Mouse (Mus musculus) thymus, postnatal 10 days (tissue): ENCODE results near the gene Clip3.

Experiments used
- DNase-seq, 2 experiments: peaks; one replicate each; pipeline ENCODE4 v3.0.0; 2021; ENCODE audit warnings: low spot score in 2 of 2

Gene Clip3

DNA sequence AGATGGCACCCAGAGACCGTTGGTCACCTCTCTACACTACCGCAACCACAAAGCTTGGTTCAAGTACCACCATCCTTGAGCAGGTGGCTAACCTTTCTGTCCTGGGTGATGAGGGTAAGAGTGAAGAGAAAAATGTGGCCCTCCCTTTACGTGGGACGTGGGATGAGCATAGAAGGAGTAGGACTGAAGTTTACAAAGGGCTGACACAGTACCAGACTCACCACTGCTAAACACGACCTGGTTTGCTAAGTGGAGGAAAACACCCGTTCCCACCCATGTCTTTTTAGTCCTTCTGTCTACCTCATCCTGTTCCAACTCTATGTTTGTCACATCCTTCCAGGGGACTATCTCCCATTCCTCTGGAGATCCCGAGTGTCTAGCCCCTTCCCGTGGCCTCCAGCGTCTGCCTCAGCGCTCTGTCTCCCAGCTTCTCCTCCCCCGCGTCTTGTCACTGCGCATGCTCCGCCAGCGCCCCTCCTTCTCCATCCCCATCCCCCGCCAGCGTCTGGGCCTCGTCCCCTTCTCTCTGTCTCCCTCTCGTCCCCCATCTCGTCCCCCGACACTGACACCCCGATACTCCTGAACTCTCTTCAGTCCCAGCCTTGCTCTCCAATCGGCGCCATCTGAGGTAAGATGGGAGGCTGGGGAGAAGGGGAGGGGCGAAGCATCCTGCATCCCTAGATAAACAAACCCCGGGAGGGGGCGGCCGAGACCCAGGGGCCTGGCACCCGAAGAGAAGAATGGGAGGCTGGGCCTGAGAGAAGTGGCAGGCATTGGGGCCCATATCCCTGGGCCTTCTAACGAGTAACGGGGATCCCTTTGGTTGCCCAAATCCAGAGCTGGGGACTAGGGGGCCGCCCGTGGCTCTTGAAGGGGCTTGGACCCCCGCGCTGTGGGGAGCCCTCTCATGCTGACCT lies at the start of gene Clip3:
Clip3 (plus strand) TSS at position 514 of the 917 bp plus-strand sequence.
- peak in 1 of 2 experiments; percentile 31 for DNase-seq

DNA sequence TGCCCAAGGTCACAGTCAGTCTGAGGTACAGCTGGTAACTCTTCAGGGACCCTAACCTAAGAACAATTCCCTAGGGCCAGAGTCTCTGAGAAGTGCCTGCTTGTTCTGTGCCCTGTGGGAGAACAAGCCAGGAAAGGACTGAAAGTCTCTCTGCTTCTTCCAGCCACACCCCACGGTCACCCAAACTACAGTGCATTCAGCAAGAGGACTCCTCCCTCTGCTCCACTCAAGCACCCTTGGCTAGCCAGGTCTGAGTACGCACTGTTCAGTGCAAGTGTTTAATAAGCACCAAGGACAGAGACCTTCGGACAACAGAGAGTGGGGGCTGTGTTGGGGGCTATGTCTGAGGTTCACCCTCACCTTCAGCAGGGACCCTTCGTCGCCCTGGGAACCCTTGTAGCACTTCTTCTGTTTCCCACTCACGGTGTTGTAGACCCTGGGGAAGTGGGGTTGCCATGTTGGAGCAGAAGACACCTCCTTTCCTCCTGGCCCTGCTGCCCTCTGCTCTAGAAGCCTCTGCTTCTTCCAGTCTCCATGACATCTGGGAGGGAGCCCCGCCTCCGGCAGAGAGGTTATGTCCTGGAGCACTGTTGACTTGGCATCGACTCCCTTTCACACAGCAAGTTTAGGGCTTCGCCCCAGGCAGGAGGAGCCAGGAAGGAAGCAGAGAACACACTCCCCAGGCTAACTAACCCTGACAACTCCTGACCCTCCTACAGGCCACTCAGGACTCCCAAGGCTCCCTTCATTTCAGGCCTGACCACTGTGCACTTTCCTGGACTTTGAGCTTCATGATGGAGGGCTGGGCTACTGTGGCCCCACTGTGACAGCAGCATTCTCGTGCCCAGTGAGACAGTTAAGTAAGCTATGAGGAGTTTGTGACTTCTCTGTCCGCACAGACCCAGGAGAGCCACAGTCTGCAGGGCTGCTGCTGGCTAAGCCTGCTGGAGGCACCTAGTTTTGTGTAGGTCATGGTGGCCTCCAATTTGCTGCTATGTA lies 39.3 kb upstream of the Clip3 start:
- DNase-seq: no peak

DNA sequence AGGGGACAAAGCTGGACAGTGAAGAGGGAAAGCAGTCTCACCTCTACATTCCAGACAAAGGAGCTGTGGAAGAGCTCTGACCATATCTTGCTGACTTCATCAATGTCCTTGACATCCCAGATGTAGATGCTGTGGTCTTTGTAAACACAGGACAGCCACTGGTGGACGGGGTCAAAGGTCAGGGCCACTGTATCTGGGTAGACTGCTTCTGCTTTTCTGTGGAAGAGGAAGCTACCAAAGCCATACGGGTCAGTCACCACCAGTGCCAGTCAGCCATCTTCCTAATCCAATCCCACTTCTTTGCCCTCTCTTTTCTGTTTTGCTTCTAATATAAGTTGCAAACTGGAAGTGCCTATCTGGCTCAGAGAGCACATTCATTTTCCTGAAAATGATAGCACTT lies 26.5 kb upstream of the Clip3 start:
- no peak for DNase-seq

DNA sequence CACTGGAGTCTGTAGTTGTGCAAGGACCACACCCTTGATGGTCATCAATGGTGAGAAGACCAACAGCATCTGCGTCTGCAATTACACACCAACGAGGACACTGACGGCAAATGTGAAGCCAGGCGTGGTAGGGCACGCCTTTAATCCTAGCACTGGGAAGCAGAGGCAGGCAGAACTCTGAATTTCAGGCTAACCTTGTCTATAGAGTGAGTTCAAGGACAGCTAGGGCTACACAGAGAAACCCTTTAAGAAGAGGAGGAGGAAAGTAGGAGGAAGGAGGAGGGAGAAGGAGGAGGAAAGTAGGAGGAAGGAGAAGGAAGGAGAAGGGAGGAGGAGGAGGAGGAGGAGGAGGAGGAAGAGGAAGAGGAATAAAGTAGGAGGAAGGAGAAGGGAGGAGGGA lies 26.0 kb upstream of the Clip3 start:
- no peak for DNase-seq

GRCm38 (mm10) chr7:30265935-30266334 lies 25.6 kb upstream of the Clip3 start:
- no peak for DNase-seq

DNA sequence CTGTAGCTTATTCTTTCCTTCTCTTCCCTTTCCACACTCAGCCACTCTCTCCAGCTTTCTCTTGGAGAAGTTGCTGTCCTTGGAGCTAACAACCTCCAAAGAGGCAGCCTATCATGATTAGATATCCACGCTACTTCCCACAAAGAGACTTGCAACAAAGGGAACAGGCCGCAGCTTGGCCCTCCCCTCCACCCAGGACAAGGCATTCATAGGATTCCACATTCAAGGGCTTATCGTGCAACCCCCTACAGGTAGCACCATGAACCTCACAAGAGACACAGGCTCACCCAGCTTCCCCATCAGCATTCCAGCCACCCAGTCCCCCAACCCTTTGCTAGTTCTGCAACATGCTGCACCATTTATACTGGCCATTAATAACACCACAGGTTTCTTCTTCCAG lies 24.7 kb upstream of the Clip3 start:
- DNase-seq: no peak

- no peak for DNase-seq
Observed at GRCm38 (mm10) chr7:30269641-30270040, 21.9 kb upstream of the Clip3 start.

- no peak for DNase-seq
Observed at GRCm38 (mm10) chr7:30274383-30274782, 17.1 kb upstream of the Clip3 start.

GRCm38 (mm10) chr7:30278911-30279310 lies 12.6 kb upstream of the Clip3 start:
- DNase-seq: no peak

GRCm38 (mm10) chr7:30279536-30279935 lies 12.0 kb upstream of the Clip3 start:
- no peak for DNase-seq

GRCm38 (mm10) chr7:30279951-30280669 lies 11.4 kb upstream of the Clip3 start, which contains the start of the genes Thap8 and Wdr62:
TSS of gene Thap8 (plus strand) at chr7:30280094.
TSS of gene Wdr62 (minus strand) at chr7:30280419.
- DNase-seq: peak; percentile 87 to 89

DNA sequence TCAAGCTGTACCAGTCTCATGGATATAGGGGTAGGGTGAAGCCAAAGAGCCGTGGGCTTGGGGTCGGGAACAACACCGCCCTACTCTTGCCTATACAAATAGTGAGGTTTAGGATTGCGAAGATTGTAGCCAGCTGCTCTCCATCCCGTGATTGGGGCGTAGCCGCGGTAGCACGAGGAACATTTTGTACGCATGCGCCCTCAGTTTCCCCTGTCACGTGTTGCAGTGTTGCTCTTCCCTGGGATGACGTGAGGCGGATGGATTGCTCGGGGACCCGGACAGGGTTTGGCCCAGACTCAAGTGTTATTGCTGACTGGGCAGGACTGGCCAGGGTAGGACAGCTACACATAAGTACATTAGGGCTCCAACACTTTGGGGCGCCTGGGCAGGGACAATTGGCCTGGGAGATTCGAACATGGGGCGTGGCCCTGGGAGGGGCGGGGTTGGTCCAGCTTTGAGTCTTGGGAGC lies 10.8 kb upstream of the Clip3 start:
- peak; percentile 64 to 66 for DNase-seq

- no peak for DNase-seq
Observed at GRCm38 (mm10) chr7:30281522-30281921, 10.0 kb upstream of the Clip3 start.

DNA sequence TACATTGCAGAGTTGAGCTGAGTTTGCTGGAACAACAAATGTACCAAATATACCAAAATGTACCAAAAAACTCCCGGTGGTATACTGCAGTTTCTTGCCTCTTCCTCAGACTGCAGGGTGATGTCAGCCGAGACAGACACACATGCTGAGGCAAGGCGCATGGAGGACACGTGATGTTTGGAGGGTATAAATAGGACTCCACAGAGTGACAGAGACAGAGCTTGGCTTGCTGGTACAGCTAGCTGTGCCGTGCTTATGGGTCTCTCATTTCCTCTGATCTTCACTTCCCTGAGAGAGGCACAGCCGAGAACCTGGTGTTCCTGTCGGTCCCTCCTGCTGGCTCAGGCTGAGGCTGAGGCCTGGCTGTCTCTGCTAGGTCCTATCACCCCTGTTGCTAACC lies 8.8 kb upstream of the Clip3 start:
- DNase-seq: no peak

- no peak for DNase-seq
Observed at GRCm38 (mm10) chr7:30286701-30287410, 4.7 kb upstream of the Clip3 start.

GRCm38 (mm10) chr7:30288046-30288445 lies 3.5 kb upstream of the Clip3 start:
- no peak for DNase-seq

DNA sequence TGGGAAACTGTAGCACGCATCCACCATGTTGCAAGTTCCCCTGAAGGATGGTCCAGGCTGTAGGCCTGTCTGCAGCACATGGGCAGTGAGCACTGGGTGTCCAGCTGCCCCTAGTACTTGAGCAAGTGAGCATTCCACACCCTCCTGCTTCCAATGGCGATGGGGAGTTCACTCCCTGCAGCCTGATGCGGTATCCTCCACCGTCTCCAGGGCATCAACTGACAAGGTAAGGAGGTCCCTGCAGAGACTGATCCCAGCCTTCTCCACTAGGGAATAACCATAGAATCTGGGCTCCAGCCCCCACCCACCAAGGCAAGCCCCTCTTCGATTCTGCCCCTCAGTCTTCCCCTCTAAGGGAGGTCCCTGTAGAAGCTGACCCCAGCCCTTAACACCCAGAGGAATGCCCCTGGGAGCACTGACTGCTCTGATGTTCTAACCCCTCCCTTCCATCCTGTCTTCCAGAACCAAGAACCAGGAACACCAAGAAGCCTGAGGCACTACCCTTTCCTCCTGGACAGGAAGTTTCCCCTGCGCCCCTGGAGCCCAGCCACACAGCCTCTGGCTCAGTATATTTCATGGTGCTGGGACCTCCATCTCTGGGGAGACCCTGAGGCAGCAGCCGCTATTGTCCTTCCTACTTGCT lies 2.3 kb upstream of the Clip3 start:
- DNase-seq: no peak

GRCm38 (mm10) chr7:30289714-30290399 lies 1.7 kb upstream of the Clip3 start:
- no peak for DNase-seq

DNA sequence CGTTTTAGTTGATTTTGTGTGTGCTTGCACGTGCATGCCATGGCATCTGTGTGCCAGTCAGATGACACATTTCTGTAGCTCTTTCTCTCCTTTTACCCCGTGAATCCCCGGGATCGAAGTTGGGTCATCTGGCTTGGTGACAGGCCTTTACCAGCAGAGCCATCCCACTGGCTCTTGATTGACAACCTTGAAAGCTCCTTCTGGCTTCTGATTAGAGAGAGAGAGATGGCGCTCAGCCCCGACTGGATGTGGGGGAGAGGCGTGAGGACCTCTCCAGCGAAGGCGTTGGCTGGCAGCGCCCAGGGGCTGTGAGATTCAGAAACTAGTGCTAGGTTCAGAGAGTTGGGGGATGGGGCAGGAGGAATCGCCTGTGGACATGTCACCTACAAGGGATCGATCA lies 2.3 kb downstream of the Clip3 start:
- no peak for DNase-seq

- no peak for DNase-seq
Observed at GRCm38 (mm10) chr7:30294296-30294695, 2.8 kb downstream of the Clip3 start.
